Mouse (Mus musculus) lung, adult 2 months (tissue): Measurements from ENCODE around the gene Mucl2.
"Not testable (repeated sequence)": the region's sequence is repeated elsewhere in the genome, so short reads cannot be mapped to it uniquely, and the experiment has no call there.

Source experiments
- CTCF ChIP-seq: fragments of 200-500 bp; IDR thresholded peaks from 2 replicates; pipeline ENCODE4 v1.5.1; 2011; ENCODE audit warnings: mild to moderate bottlenecking, low read length, control low read depth; ENCODE audit not compliant: insufficient read depth
- POLR2A ChIP-seq: fragments of 200-500 bp; IDR thresholded peaks from 2 replicates; pipeline ENCODE4 v1.6.1; 2011; ENCODE audit warnings: low read depth, mild to moderate bottlenecking, control low read depth, low read length, borderline replicate concordance; ENCODE audit errors: extremely low read depth

DNA sequence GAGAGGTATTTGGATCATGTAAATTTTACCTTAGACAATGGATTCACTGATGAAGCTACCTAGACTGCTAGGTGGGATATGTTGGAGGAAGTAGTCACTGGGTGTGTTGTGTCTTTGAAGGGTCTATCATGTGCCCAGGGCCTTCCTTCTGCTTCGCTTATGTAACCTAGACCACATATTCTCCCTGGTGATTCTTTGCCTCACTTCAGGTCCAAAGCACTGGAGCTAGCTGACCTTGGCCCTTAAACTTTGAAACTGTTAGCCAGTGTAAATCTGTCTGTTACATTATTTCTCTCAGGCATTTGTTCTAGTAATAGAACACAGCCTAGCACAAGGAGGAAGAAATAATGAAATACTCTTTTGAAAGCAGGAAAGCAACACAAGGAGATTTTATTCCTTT lies 13.9 kb upstream of the Mucl2 start:
- TF ChIP-seq POLR2A, CTCF: not testable (repeated sequence)
